In the genomic region with DNA sequence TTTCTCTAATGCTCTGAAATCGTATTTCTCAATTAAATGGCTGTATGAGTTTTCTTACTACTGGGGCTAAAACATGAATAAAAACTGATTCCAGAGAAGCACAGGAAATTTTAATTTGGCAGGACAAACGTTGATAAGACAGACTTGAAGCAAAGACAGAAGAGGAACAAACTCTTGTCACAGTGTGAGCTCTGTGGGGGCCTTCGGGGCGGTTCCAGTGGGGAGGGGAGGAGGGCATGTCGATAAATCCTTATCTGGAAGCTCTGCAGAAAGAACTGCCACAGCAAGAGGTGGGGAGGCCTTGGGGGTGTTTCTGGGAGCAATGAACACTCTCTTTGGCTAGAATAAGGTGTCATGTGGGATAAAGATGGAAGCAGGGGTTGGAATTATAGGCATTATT, we compare ENCODE assay signal across 34 mouse cellular contexts. TPM values are rescaled to one million over a fixed set of nuclear protein-coding genes. Genes with fewer than 3 reads are reported as not detected.
"Had no signal": no experiment of that assay in that cellular context is flagged by ENCODE, and none has a peak within 500 bp of the region (broad histone marks: within the 10 kb centered on the region; RNA-seq: fewer than 3 reads in every experiment).

No protein-coding gene starts in this region.

- H3K4me1 ChIP-seq: heart, embryonic 10.5 days; heart, embryonic 12.5 days; heart, embryonic 13.5 days; heart, embryonic 15.5 days; hindbrain, embryonic 10.5 days; hindbrain, embryonic 12.5 days; hindbrain, embryonic 13.5 days; hindbrain, embryonic 15.5 days; intestine, embryonic 15.5 days; kidney, embryonic 15.5 days had no signal

- H3K4me3 ChIP-seq: heart, embryonic 10.5 days; heart, embryonic 12.5 days; heart, embryonic 13.5 days; heart, embryonic 15.5 days; hindbrain, embryonic 10.5 days; hindbrain, embryonic 12.5 days; hindbrain, embryonic 13.5 days; hindbrain, embryonic 15.5 days; intestine, embryonic 15.5 days; kidney, embryonic 15.5 days; layer of hippocampus, adult 2 months; left cerebral cortex, adult 2 months had no signal

- H3K9ac ChIP-seq: heart, embryonic 12.5 days; heart, embryonic 13.5 days; heart, embryonic 15.5 days; hindbrain, embryonic 12.5 days; hindbrain, embryonic 13.5 days; hindbrain, embryonic 14.5 days; hindbrain, embryonic 15.5 days; intestine, embryonic 15.5 days; kidney, embryonic 15.5 days had no signal

- DNase-seq: heart, postnatal 10 days; heart, postnatal 14 days; heart, postnatal 36 days; kidney, adult 11 months; kidney, adult 18-20 months; kidney, adult 2 months; kidney, adult 8-10 months; kidney, adult 9 months; kidney, postnatal 10 days; kidney, postnatal 14 days; kidney, postnatal 25 days; kidney, postnatal 36 days; kidney, postnatal 4 days; layer of hippocampus, adult 9-11 months; layer of hippocampus, postnatal 36 days had no signal

- H3K36me3 ChIP-seq: heart, embryonic 10.5 days; heart, embryonic 12.5 days; heart, embryonic 13.5 days; heart, embryonic 15.5 days; hindbrain, embryonic 10.5 days; hindbrain, embryonic 12.5 days; hindbrain, embryonic 13.5 days; hindbrain, embryonic 15.5 days; intestine, embryonic 15.5 days; kidney, embryonic 15.5 days had no signal

- H3K27me3 ChIP-seq: heart, embryonic 15.5 days; hindbrain, embryonic 12.5 days; hindbrain, embryonic 13.5 days; hindbrain, embryonic 15.5 days; intestine, embryonic 15.5 days; kidney, embryonic 15.5 days had no signal

- H3K27ac ChIP-seq: heart, embryonic 10.5 days; heart, embryonic 13.5 days; heart, embryonic 15.5 days; hindbrain, embryonic 10.5 days; hindbrain, embryonic 12.5 days; hindbrain, embryonic 13.5 days; hindbrain, embryonic 14.5 days; hindbrain, embryonic 15.5 days; hindbrain, postnatal 0 days; intestine, embryonic 15.5 days; kidney, embryonic 15.5 days; kidney, postnatal 0 days; layer of hippocampus, adult 2 months; left cerebral cortex, adult 2 months had no signal

- H3K9me3 ChIP-seq: heart, embryonic 10.5 days; heart, embryonic 12.5 days; heart, embryonic 13.5 days; heart, embryonic 15.5 days; hindbrain, embryonic 10.5 days; hindbrain, embryonic 12.5 days; hindbrain, embryonic 13.5 days; hindbrain, embryonic 15.5 days; intestine, embryonic 15.5 days; kidney, embryonic 15.5 days had no signal

RNA-seq across cellular contexts. Expression of gene Dmrt2, which starts 50.4 kb away (rescaled TPM):
- total RNA-seq: heart, postnatal 36 days; hematopoietic stem cell, adult 5-6 weeks; hindbrain, postnatal 0 days had no signal
- polyA plus RNA-seq: heart, postnatal 0 days; hindbrain, embryonic 14.5 days; hindbrain, embryonic 15.5 days; hindbrain, embryonic 16.5 days; hindbrain, postnatal 0 days; inflammation-experienced regulatory T-cells, adult 6 months had no signal
